Mouse (Mus musculus): ENCODE data around the gene Gm10401. TPM values are rescaled to one million over a fixed set of nuclear protein-coding genes. Genes with fewer than 3 reads are reported as not detected.

The Gm10401 gene
- polyA plus RNA-seq, 1 experiment from 2014 or later = 36.5 TPM

GRCm38 (mm10) chr5:115127421-115128179 lies 29.5 kb upstream of the Gm10401 start:
- no peak for ATAC-seq (ENCODE audit: insufficient read depth)
- 92% methylated on average over 22 of the region's 22 CpGs for WGBS

DNA sequence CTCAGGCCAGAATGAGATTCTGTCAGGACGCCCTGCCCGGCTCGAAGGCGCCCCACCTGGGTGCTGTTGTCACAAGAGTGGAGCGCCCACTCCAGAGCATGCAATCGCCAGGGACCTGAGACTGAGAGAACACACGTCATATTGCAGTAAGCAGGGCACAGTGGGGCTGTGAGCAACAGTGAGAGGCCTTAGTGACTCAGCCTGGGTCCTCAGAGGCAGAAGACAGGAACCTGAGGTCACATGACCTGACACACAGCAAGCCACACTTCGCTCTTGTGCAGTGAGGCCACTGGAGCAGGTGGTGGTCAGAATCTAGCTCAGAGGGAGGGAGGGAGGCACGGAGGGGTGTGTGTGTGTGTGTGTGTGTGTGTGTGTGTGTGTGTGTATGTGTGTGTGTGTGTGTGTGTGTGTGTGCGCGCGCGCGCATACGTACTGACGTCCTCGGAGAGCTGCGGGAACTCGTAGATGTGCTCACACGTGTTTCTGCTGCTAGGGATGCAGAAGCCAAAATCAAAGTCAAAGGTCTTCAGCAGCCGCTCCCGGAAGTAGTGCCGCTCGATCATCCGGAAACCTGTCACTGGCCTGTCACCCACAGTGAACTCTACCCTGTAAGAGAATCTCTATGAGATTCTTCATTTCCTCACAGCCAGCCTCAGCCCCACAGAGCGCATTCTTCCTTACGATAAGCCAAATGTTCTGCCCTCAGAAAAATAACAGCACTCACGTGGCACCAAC lies 28.6 kb upstream of the Gm10401 start:
- TF ChIP-seq CTCF (IDR thresholded peaks at IDR 0.05; ENCODE audit: low read depth) = no peak
- peaks cover 67% of the 10 kb centered on the region for H3K36me3 ChIP-seq (ENCODE audit: insufficient read depth)
- 87% methylated on average over 28 of the region's 28 CpGs for WGBS
- no peaks in the 10 kb centered on the region for H3K4me1 ChIP-seq (ENCODE audit: insufficient read depth)
- DNase-seq = no peak
- H3K27ac ChIP-seq (ENCODE audit: low read depth) = no peak overlapping the region
- H3K4me3 ChIP-seq (ENCODE audit: low read depth, low read length) = no peak overlapping the region
- no peaks in the 10 kb centered on the region for H3K9me3 ChIP-seq (ENCODE audit: low read depth, low read length)
- ATAC-seq (ENCODE audit: insufficient read depth) = no peak
- no peak overlapping the region for H3K4me2 ChIP-seq
- no peaks in the 10 kb centered on the region for H3K27me3 ChIP-seq (ENCODE audit: insufficient read depth, low read length)
- H3K9ac ChIP-seq = no peak overlapping the region

More at GRCm38 (mm10) chr5:115127421-115128179, 29.5 kb upstream of the Gm10401 start:
- H3K4me2 ChIP-seq = no peak overlapping the region
- no peaks in the 10 kb centered on the region for H3K9me3 ChIP-seq (ENCODE audit: low read depth, low read length)
- no peak overlapping the region for H3K27ac ChIP-seq (ENCODE audit: low read depth)
- H3K36me3 ChIP-seq (ENCODE audit: insufficient read depth) = peaks cover 67% of the 10 kb centered on the region
- no peaks in the 10 kb centered on the region for H3K27me3 ChIP-seq (ENCODE audit: insufficient read depth, low read length)
- TF ChIP-seq CTCF (IDR thresholded peaks at IDR 0.05; ENCODE audit: low read depth) = no peak
- H3K4me3 ChIP-seq (ENCODE audit: low read depth, low read length) = no peak overlapping the region
- H3K9ac ChIP-seq = no peak overlapping the region
- DNase-seq = no peak
- H3K4me1 ChIP-seq (ENCODE audit: insufficient read depth) = no peaks in the 10 kb centered on the region

DNA sequence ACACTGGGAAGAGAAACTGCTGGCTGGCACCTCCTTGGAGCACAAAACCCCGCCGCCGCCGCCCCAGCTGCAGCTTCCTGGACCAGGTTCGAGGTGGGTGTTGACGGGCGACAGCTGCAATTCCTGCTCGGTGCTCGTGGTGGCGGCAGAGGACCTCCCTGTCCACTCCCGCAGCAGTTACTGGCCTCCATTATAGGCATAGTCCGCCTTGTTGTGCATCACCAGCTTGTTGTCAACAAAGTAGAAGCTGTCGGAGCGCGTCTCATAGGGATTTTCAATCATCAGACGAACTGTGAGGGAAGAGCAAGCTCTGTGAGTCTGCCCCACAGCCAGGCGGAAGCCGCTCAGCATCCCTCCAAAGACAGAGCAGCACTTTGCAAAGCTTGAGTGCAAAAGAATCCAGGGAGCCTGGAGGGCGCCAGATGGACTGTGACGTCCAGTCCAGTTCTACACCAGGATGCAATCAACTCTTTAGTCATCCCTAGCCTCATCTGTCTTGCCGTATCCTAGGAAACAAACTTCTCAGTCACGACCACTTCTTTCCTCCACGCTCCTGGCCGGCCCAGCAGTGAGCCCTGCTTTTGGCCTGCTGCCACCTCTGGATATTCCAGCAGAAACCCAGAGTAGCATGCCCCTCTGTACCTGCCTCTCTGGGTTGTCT lies 27.2 kb upstream of the Gm10401 start:
- Histone ChIP-seq H3K27ac (ENCODE audit: low read depth) (0 out of 2 replicates have a peak overlapping the region, but pooled peaks have one; percentile 2), H3K27me3 (ENCODE audit: insufficient read depth, low read length) (no peaks in the 10 kb centered on the region), H3K4me3 (ENCODE audit: low read depth, low read length) (no peak overlapping the region), H3K36me3 (ENCODE audit: insufficient read depth) (peaks cover 66% of the 10 kb centered on the region), H3K9ac (no peak overlapping the region; the same call in 1 of the 2 replicates), H3K9me3 (ENCODE audit: low read depth, low read length) (no peaks in the 10 kb centered on the region), H3K4me1 (ENCODE audit: insufficient read depth) (no peaks in the 10 kb centered on the region), H3K4me2 (no peak overlapping the region)
- TF ChIP-seq CTCF (IDR thresholded peaks at IDR 0.05; ENCODE audit: low read depth) = peak; percentile 96
- ATAC-seq (ENCODE audit: insufficient read depth) (peak; percentile 79), DNase-seq (peak; percentile 90)
- WGBS = 16% methylated on average over 24 of the region's 24 CpGs

DNA sequence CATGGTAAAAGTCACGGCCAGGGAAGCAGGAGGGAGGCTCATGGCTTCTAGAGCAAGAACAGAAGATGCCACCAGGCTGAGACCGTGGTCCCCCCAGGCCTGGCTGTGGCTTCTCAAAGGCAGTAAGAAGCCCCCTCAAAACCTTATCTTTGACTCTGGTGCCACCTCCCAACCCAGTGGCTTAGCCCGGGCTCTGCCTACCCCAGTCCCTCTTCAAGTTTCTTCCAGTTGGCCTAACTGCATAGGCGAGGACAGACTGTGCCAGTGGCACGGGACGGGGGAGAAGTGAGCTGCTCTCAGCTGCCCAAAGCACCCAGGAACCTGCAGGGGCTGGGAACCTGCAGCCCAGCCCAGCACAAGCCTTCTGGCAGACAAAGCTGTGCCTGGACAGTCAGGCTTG lies 26.6 kb upstream of the Gm10401 start:
- Histone ChIP-seq H3K4me2 (no peak overlapping the region), H3K36me3 (ENCODE audit: insufficient read depth) (peaks cover 60% of the 10 kb centered on the region), H3K4me1 (ENCODE audit: insufficient read depth) (no peaks in the 10 kb centered on the region), H3K4me3 (ENCODE audit: low read depth, low read length) (no peak overlapping the region), H3K9me3 (ENCODE audit: low read depth, low read length) (no peaks in the 10 kb centered on the region), H3K27ac (ENCODE audit: low read depth) (no peak overlapping the region), H3K27me3 (ENCODE audit: insufficient read depth, low read length) (no peaks in the 10 kb centered on the region), H3K9ac (no peak overlapping the region)
- ATAC-seq (ENCODE audit: insufficient read depth) = no peak
- DNase-seq = no peak
- TF ChIP-seq CTCF (IDR thresholded peaks at IDR 0.05; ENCODE audit: low read depth) = no peak
- 91% methylated on average over 6 of the region's 6 CpGs for WGBS

GRCm38 (mm10) chr5:115120978-115121377 lies 22.9 kb upstream of the Gm10401 start:
- DNase-seq (no peak), ATAC-seq (ENCODE audit: insufficient read depth) (no peak)
- TF ChIP-seq CTCF (IDR thresholded peaks at IDR 0.05; ENCODE audit: low read depth) = no peak
- Histone ChIP-seq H3K36me3 (ENCODE audit: insufficient read depth) (peaks cover 37% of the 10 kb centered on the region), H3K4me2 (no peak overlapping the region), H3K27ac (ENCODE audit: low read depth) (no peak overlapping the region), H3K9me3 (ENCODE audit: low read depth, low read length) (no peaks in the 10 kb centered on the region), H3K27me3 (ENCODE audit: insufficient read depth, low read length) (no peaks in the 10 kb centered on the region), H3K9ac (no peak overlapping the region), H3K4me1 (ENCODE audit: insufficient read depth) (peaks cover 2% of the 10 kb centered on the region; the same call in 1 of the 2 replicates), H3K4me3 (ENCODE audit: low read depth, low read length) (no peak overlapping the region)
- WGBS = 80% methylated on average over 5 of the region's 5 CpGs

- TF ChIP-seq CTCF (IDR thresholded peaks at IDR 0.05; ENCODE audit: low read depth) = no peak
- H3K27me3 ChIP-seq (ENCODE audit: insufficient read depth, low read length) = no peaks in the 10 kb centered on the region
- H3K4me1 ChIP-seq (ENCODE audit: insufficient read depth) = peaks cover 2% of the 10 kb centered on the region; the same call in 1 of the 2 replicates
- H3K27ac ChIP-seq (ENCODE audit: low read depth) = peak within 1 kb of the TSS; percentile 65; the same call in 1 of the 2 replicates
- DNase-seq (peak; percentile 90), ATAC-seq (ENCODE audit: insufficient read depth) (peak; percentile 92)
- WGBS = under 1% methylated on average over 39 of the region's 39 CpGs
- H3K9me3 ChIP-seq (ENCODE audit: low read depth, low read length) = no peaks in the 10 kb centered on the region
- peak within 1 kb of the TSS; percentile 85 for H3K9ac ChIP-seq
- peak within 1 kb of the TSS; percentile 86 for H3K4me3 ChIP-seq (ENCODE audit: low read depth, low read length)
- H3K36me3 ChIP-seq (ENCODE audit: insufficient read depth) = peaks cover 22% of the 10 kb centered on the region
- H3K4me2 ChIP-seq = peak within 1 kb of the TSS; percentile 78
These were observed 21.0 kb upstream of the Gm10401 start, which contains the start of gene Acads for GRCm38 (mm10) chr5:115118961-115119570. Gene Acads (minus strand): TSS chr5:115119346.

Data from lung, embryonic 14.5 days (tissue).